Mouse (Mus musculus) lung, postnatal 25 days (tissue): ENCODE results near the gene Olfr658.

Source experiments
- DNase-seq: peaks from one replicate; pipeline ENCODE4 v3.0.0; 2022; ENCODE audit warnings: low spot score

The Olfr658 gene

DNA sequence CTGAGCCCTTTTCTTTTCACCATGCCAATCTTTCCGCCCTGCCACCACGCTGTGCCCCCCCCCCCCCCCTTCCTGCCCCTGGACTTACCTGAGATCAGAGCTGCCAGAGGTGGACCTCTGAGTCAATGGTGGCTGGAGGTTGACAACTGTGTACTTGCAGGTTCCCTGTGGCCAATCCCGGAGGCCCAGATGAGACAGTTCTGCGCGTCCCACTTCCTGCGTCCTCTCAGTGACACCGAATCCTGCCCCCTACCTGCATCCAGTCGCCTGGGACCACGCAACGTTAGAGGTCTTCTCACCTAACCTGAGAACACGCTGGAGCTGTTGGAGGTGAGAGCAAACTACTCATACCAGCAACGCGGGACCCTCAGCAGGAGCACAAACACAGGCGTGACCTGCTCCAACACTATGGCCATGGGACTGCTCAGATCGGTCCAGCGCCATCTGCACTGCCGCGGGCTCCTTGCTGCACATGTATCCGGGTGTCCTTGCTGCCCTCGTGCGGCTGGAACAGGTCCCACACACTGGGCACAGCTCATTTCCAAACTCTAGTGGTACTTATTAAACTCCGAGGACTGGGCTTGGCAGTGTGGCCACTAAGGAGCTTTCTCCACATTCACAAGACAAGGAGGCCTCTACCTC lies at the start of gene Olfr658:
Gene Olfr658 (minus strand): TSS at position 465 of the 642 bp plus-strand sequence.
- peak; percentile 1 for DNase-seq

DNA sequence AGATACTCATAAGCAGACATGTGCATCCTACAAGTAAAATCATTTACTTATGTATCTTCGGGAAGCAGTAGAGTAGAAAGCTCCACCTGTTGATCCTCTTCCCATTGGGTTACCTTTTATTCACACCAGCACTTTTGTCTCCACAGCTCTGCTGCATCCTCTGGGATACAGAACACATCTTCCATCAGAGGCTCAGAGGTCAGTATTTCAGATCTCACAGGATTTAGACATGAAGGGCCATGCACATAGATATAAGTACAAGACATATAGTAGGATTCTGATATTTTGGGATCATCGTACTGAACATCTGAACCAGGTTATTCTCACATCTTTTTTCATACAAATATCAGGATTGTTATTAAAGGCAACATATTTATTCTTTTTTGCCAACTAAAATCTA lies 39.1 kb upstream of the Olfr658 start, which contains the start of gene Olfr661:
Gene Olfr661 (plus strand): TSS at position 301 of the 400 bp plus-strand sequence.
- no peak for DNase-seq

DNA sequence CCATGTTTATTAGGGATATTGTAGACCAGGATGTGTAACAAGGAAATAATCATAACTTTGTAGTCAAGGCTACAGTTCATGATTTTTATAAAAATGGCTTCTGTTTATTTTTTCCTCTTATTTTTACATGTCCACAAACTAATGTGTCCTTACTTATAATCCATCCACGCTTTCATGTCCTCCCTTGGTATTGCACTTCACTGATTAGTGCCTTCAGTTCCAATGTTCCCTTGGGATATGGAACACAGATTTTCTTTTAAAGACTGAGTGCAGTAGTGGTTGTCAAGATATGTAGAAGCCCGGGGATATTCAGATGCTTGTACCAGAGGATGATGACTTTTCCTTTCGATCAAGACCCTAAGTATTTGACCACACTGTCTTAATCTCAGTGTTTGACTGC lies 19.3 kb upstream of the Olfr658 start, which contains the start of gene Olfr659:
Gene Olfr659 (plus strand): TSS at position 301 of the 400 bp plus-strand sequence.
- no peak for DNase-seq

DNA sequence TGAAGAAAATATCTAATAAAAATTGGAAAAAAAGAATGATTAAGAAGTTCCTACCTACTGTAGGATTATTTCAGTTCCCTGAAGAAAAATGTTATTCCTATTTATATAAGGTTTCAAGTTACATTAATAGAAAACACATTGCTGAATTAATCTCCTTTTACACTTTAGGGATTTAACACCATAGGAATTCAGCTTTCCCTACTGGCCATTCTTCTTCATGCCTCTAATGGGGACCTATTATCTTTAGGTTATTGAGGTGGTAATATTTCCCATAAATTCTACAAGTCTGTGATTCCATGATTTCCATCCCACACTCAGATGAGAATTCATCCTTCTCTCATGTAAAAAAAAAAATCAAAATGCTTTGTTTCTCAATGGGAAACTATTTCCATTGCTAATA lies 22.6 kb downstream of the Olfr658 start, which contains the start of gene Olfr657:
Gene Olfr657 (plus strand): TSS at position 301 of the 400 bp plus-strand sequence.
- no peak for DNase-seq

DNA sequence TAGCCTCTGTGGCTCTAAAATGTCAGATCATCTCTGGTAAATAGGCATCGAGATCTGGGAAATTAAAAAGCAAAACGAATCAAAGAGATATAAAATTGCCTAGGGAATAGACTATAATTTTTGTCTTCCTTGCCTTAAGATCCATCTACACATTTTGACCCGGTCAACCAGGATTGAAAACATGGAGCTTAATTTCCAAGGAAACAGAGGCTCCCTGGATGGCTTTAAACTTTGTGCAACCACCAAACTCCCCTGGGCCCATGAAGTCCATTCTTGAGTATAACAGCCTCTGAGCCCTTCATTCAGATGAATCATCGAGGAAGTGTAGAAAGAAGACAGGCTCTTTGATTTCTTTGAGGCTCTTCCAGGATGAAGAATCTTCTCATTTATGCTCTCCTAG lies 33.5 kb downstream of the Olfr658 start, which contains the start of gene Olfr656:
Gene Olfr656 (plus strand): TSS at position 301 of the 400 bp plus-strand sequence.
- DNase-seq: no peak

DNA sequence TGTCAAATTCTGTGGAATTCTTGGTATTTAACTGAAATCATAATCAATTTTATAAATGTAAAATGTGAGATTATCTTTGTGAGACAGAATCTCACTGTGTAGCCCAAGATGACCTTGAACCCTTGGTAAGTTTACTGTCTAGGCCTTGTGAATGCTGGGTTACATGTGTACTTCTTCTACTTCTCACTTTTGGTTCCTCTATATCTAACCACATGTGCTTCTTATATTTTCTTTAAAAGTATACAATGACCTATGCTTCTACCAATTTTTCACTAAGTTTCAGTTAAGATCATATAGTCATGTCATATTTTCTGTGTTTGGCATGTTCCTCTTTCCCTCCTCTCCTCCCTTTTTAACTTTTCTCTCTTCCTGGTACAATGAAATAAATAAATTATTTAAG lies 42.4 kb downstream of the Olfr658 start:
- DNase-seq: no peak

DNA sequence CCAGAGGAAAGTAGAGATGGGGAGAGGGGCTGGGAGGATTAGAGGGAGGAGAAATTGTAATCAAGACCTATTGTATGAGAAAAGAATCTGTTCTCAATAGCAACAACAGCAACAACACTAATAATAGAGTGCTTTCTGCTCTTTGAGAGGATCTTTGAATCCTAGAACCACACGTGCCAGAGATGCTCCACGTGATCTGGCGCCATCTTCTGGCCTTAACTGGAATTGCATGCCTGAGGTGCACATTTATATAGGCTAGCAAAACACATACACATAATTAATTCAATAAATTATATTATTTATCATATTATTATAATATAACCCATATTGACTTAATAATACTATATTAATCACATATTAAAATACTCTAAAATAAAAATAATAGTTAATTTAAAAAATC lies 43.9 kb downstream of the Olfr658 start:
- DNase-seq: peak; percentile 4

DNA sequence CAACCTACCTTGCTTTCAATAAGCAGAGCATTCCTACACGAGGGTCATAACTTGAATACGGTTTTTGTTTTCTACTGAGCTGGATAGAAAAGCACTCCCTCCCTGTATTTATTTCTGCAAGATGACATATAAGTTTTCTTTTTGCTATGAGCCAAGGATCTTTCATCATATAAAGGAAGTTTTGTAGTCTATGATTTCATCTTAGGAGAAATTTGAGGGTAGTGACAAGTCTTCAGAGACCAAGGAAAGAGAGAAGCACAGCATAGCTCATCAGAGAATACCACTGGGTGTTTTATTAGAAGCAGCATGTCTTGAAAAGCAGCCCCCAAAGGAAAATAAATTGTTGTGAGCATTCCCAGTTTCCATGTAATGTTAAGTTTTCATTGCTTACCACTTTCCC lies 45.4 kb downstream of the Olfr658 start, which contains the start of gene Olfr655:
Gene Olfr655 (minus strand): TSS at position 101 of the 400 bp plus-strand sequence.
- DNase-seq: no peak
